Mouse (Mus musculus): Measurements from ENCODE around the gene Myo9a. TPM values are rescaled to one million over a fixed set of nuclear protein-coding genes. Genes with fewer than 3 reads are reported as not detected.
"Not testable (repeated sequence)": the region's sequence is repeated elsewhere in the genome, so short reads cannot be mapped to it uniquely, and the experiment has no call there.

Gene Myo9a
- total RNA-seq, 4 experiments from 2014 or later, result 66.3 to 92.0 (median 74.4) TPM

DNA sequence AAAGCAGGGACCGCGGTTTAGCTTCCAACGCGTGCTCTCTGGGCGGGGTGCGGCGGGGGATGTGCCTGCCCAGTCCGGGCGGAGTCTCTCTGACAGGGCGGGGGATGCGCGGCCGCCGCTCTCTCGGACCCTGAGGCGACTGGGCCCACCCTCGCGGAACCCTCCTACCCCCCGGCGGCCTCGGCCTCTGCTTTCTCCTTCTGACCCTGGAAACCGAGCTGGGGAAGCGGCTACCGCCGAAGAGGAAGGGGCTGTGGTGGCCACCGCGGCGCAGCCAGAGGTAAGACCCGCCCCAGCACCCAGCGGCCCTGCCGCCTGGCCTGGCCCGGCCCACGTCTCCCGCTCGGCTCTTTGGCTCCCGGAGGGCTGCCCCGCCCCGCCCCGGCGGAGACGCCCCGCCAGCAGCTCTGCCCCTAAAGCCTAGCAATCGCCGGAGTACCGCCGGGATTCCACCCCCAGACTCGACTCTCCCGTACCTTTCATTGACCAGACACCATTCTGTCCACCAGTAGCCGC is 428 bp downstream of the Myo9a start:
- peak in 1 of 2 experiments; percentile 79 for DNase-seq (ENCODE audit: low spot score in 2 of 2)

DNA sequence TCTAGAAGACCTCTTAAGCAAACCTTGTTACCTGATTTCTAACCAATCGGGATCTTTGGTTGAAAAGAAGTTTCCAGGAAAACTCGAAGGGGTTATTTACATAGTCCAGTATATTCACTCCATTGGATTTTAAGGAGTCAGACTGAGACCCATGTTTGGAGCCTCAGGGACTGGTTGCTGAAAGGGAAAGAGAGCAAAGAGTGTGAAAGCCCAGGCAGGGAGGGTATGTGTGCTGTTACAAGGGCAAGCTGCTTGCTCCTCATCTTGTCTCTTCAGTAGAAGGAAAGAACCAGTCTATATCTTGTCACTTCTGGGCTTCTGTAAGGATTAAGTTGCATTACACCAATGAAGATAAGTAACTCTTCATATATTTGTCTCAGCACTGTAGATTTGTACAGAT is 1.3 kb downstream of the Myo9a start:
- DNase-seq (ENCODE audit: low spot score in 2 of 2), result no peak

DNA sequence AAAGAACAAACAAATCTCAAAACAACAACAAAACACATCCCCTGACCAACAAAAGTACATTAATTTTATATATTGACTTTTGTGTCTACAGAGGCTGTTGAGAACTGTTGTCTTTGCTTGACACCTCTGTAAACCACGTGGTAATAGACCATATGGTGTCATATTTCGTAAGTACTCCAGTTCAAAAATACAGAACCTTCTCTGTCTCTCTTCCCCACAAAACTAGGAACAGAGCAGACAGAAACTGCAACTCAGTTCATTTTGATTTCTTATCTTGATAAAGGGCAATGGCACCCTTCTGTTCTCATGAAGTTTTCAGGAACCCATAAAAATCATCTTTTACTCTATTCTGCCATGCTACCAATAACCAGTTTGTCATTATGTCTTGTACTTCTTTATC is 4.5 kb downstream of the Myo9a start:
- DNase-seq (ENCODE audit: low spot score in 2 of 2), result no peak

DNA sequence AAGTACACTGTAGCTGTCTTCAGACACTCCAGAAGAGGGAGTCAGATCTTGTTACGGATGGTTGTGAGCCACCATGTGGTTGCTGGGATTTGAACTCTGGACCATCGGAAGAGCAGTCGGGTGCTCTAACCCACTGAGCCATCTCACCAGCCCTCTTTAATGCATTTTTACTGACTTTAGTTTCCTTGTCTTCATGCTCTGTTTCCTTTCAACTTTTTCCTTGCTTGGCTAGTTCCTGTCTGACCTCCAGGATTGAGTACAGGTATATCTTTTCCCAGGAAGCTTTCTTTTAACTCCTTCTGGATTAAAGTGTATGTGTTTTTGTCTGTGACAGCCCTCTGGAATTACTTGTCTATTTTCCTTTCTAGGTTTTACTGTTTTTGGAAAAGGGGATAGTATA is 6.3 kb downstream of the Myo9a start:
- DNase-seq (ENCODE audit: low spot score in 2 of 2), result not testable (repeated sequence)

DNA sequence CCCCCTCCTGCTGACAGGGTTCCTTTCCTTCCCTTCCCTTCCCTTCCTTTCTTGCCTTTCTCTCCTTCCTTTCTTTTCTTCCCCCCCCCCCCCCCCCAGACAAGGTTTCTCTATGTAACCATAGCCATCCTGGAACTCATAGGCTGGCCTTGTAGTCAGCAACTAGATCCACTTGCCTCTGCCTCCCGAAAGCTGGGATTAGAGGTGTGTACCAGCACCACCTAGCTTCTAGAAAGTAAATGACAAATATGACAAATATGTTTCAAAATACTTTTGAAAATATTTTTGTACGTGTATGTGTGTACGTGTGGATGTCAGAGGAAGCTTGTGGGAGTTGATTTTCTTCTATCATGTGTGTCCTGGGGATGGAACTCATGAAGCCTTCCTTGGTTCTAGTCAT is 9.8 kb downstream of the Myo9a start:
- DNase-seq (ENCODE audit: low spot score in 2 of 2), result no peak

DNA sequence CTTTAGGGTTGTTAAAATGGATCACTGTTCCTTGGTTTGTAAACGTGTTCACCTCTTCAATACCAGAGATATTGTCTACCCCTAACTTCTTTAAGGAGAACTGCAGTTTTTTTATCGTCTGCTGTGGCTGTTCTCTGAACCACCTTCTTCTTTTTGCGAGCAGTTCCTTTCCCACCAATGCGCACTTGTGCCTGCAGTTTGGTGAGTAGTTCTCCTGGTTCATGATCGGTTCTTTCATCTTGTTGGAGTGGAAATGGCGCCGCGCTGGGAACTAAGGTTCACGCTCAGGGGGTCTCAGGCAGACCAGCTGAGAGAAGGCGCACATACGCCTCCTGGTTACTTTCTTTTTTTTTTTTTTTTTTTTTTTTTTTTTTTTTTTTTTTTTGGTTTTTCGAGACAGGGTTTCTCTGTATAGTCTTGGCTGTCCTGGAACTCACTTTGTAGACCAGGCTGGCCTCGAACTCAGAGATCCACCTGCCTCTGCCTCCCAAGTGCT is 16.3 kb downstream of the Myo9a start:
- not testable (repeated sequence) for DNase-seq (ENCODE audit: low spot score in 2 of 2)

DNA sequence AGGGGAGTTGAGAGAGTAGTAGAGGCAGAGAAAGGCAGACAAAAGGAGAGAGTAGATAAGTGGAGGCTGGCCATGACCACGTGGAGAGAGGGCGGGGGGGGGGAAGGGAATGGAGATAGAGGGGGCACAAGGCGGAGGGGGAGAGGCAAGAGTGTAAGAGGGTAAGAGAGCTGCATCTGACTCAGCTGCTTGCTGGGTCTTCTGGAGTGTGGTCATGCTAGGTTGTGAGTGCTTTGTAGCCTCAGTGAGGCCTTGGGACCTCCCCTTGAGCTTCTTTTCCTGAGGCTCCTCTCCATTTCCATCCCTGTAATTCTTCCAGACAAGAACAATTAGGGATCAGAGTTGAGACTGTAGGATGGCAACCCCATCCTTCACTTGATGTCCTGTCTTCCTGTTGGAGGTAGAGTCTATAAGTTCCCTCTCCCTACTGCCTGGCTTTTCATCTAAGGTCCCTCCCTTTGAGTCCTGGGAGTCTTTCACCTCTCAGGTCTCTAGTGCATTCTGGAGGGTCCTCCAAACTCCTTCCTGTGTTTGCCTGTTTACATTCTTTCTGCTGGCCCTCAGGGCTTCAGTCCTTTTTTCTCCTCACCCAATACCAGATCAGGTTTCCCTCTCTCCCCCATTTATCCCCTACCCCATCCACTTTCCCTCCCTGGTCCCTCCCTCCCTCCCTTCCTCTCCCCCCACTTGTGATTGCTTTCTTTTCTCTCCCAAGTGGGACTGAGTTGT is 55.5 kb downstream of the Myo9a start:
- not testable (repeated sequence) for DNase-seq (ENCODE audit: low spot score in 2 of 2)

DNA sequence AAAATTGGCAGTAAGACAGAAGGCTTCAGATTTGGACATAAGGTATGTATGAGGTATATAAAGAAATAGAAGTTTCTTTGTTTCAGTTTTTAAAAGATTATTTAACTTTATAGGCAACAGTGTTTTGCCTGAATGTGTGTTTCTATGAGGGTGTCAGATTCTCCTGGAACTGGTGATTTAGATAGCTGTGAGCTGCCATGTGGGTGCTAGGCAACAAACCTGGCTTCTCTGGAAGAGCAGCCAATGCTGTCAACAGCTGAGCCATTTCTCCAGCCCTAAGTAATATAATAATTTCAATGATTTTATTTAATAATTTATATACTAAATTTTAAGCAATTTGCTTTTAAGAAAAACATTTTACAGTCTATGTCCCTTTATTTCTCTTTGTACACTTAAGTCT is 133.9 kb downstream of the Myo9a start:
- DNase-seq (ENCODE audit: low spot score in 2 of 2), result no peak

DNA sequence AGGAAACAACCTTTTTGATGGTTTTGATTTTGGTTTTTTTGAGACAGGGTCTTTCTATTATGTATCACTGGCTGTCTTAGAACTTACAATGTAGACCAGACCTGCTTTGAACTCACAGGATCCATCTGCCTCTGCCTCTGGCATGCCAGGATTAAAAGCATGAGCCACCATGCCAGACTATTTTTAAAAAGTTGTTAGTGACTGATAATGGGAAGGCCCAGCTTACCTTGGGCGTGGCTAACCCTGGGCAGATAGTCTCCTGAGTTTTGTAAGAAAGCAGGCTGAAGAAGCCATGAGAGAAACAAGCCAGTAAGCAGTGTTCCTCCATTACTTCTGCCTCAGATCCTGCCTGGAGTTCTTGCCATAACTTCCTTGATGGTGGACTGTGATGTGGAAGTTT is 152.7 kb downstream of the Myo9a start:
- DNase-seq (ENCODE audit: low spot score in 2 of 2), result no peak

DNA sequence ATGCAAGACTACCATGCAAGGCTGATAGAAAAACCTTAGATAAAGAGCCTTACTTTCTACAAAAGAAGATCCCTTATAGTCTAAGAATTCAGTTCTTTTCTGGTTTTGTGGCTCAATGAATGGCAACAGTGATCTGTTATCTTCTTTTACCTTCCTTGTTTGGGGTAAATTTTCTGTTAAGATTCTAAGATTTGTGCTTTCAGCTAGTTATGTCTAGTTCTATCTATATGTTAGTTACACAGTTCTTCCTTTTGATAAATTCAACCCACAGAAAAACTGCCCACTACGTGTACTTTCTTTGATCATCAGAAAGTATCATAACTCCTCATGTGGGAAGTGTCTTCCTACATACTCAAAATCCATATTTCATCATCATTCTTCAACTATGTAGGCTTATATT is 164.1 kb downstream of the Myo9a start:
- no peak for DNase-seq (ENCODE audit: low spot score in 2 of 2)

DNA sequence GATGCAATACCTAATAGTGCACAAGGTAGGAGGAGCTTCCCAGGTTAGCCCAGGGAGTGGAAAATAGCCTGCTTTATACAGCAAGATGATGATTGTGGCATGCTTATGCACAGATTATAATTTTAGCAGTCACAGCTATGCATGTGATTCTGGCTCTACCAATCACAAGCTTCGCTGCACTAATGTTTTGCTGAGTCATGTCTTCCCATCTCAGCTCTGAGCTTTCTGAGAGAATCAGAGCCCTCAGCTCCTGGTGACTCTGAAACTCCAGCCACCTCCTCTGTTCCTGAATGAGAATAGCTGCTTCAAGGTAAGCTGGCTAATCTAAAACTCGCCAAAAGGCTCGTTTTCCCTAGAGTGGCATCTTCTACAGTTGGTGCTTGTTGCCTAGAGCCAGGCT is 179.6 kb downstream of the Myo9a start:
- no peak for DNase-seq (ENCODE audit: low spot score in 2 of 2)

DNA sequence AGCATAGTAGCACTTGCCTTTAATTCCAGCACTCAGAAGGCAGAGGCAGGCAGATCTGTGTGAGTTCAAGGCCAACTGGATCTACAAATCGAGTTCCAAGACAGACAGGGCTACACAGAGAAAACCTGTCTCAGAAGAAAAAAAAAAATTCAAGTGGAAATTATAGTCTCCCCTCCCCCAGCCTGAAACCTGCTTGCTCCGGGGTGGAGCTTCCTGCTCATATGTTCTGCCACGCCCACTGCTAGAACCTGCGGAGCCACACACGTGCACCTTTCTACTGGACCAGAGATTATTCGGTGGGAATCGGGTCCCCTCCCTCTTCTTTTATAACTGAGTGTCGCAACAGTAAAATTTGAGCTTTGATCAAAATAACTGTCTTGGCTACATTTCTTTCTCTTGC is 185.2 kb downstream of the Myo9a start:
- not testable (repeated sequence) for DNase-seq (ENCODE audit: low spot score in 2 of 2)

DNA sequence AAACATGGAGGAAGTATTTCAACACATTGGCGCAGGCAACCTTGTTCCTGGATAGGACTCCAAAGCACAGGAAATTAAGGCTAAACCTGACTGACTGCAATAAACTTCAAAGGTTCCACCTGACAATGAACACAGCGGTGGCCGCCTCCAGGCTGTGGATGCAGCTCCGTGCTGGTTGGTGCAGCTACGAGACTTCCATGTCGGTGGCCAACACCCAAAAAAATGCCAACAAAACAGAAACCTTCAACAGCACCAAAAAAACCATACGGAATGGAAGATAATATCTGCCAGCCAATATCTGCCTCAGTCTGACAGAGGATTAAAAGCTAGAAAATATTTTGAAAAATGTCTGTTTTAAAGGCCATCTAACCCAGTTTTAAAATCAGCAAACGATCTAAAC is 187.8 kb downstream of the Myo9a start:
- DNase-seq (ENCODE audit: low spot score in 2 of 2), result no peak

DNA sequence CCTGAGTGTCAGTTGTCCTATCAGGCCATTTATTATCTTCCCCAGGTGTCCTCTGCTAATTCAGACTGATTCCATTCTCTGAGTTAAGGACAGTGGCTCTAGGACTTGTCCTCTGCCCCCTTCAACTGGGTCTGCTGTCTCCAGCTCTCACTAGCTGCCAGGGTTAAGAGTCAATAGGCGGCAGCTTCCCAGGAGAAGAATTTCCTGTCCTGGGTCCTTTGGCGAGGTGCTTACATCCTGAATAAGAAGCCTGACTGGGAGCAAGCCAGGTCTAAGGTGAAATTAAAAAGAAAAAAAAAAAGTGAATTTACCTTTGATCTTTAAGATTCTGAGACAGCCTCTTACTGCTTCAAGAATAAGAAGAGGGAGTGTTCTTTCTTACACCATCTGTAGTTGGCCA is 189.0 kb downstream of the Myo9a start:
- DNase-seq (ENCODE audit: low spot score in 2 of 2), result no peak

DNA sequence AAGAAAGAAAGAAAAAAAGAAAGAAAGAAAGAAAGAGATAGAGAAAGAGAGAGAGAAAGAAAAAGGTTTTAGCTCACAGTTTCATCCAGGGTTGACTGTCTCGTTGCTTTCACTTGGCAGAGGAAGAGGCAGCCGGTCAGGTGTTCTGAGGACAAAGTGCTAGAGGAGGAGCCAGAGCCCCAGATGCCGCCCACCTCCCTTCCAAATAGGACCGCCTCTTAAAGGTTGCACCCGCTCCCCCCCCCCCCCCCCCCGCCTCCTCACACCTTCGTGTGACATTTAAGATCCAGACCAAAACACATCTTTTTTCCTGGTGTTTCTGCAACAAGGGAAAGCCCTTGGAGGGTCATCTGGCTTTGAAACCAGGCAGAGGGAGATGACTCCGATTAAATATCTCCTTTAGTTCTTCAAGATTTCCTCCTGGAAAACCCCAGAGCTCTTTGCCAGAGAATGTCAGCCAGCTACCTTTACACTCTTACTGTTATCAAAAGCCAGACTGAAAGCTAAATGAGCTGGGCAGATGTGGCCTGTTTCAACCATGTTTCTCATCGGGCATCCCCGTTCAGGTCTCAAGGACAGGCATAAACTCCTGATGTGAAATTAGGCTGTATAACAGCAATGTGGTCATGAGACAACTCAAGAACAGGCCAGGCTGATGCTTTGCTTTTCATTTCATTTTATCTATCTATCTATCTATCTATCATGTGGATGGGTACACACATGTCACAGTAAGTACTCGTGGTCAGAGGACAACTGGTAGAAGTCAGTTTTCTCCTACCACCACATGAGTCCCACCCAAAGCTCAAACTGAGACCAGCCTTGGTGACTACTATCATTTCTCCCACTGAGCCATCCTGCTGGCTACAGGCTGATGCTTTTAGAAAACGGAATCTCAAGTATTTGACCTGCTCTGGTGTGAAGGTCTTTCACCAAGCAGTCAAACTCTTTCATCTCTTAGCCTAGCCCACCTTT is 190.5 kb downstream of the Myo9a start:
- DNase-seq (ENCODE audit: low spot score in 2 of 2), result no peak

DNA sequence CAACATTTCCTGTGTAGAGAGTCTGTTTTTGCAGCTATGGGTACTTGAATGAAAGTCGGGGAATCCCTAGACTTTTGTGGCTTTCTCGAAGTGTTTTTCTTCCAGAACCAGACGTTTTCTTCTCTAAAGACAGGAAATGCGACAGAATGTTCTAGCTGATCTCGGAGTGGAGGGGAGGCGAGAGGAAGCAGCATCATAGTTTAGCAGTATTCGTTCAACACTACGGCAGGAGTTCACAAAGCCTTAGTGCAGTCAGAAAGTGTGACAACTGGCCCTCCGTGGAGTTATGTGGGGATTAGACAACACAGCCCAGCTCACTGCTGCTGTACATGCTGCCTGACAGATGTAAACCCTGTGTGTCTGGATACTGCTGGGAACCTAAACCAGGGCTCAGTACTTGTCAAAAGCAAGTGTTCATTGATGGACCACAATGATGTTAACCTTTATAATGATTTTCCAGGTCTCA is 191.2 kb downstream of the Myo9a start:
- DNase-seq (ENCODE audit: low spot score in 2 of 2), result no peak

DNA sequence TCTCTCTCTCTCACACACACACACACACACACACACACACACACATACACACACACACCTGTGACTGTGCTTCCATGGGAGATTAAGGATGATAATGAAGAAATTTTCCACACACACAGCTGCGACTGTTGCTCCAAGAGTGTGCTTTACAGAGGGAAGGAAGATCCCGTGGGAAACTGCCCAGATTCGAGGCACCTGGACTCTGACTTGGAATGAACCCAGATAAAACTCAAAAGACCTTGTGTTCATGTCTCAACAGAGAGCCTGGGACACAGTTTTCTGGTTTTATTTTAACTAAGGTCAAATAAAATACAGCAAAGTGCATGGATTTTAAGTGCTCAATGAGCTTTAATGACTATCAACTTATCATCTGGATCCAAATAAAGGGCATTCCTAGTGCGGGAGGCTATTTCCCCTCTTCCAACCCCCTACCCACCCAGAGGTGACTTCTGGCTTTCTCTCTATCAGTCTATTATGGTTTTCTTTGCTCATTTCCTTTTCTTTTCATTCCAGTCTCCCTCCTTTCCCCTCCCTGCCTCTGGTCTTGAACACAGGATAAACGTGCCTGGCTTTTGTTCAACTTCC is 191.9 kb downstream of the Myo9a start:
- no peak for DNase-seq (ENCODE audit: low spot score in 2 of 2)

DNA sequence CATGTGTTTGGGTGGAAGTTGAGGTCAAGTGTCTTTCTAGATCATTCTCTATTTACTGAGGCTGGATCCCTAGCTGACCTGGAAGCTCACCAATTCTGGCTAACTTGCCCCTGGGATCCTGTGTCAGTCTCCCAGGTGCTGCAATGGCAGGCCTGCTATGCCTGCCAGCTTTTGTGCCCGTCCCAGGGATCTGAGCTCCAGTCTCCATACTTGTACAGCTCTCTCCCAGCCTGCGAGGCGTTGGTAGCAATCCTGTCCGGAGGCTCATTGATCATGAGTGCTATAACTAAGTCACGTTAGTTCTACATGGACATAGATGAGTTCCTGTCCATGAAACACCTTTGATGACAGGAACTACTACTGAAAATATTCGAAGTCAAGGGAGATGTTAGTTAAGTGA is 193.1 kb downstream of the Myo9a start:
- no peak for DNase-seq (ENCODE audit: low spot score in 2 of 2)

DNA sequence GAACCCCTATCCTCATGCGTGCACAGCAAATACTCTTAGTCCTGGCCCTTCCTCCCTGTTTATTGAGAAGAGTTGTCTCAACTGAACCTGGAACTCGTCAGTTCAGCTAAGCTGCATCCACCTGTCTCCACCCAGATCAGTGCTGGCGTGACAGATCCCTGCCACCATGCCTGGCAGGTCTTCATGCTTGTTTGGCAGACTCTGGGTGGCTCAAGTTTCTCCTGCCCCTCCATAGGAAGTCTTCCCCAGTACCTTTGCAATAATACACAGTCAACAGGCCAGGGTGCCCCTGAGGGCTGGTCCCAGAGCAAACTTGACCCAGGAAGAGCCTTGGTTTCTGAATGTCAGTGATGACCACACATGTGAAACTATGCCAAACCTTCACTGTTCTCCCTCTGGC is 194.5 kb downstream of the Myo9a start:
- no peak for DNase-seq (ENCODE audit: low spot score in 2 of 2)

DNA sequence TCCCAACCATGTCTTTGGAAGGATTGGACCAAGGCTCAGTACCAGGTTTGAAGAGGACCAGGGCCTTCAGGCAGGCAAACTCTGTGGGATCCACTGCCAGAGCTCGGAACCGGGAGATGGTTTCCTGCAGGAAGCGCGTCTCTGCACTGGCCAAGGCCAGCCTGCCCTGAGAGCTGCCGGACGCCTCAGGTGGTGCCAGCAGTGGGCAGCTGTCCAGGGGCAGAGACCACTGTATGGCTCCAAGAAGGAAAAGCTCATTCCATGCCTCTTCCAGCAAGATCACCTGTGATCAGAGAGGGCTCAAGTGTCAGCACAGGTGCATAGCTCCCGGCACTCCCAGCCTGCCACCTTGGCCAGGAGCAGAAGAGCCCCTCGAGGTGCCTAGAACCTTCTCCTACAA is 196.6 kb downstream of the Myo9a start:
- DNase-seq (ENCODE audit: low spot score in 2 of 2), result no peak

DNA sequence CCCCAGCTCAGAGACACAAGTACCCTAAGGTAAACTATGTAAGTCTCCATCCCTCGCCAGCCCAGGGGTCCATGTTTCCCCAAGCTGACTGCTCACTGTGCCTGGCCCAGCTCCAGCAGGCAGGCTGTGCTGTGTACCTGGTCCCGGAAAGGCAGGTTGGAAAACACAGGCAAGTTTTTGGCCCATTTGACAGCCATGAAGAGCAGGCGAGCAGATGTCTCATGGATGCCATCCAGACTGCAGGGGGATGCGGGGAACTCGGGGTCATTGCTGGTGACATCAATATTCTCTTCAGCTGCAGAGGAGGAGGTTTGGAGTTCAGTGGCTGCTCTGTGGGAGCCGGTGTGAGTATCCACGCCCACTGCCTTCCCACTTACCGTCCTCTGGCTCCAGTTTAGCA is 197.5 kb downstream of the Myo9a start:
- no peak for DNase-seq (ENCODE audit: low spot score in 2 of 2)

Measured in left cerebral cortex, adult 8-10 months (tissue).